Mouse (Mus musculus): Measurements from ENCODE around the gene Slc6a9.

Gene Slc6a9

DNA sequence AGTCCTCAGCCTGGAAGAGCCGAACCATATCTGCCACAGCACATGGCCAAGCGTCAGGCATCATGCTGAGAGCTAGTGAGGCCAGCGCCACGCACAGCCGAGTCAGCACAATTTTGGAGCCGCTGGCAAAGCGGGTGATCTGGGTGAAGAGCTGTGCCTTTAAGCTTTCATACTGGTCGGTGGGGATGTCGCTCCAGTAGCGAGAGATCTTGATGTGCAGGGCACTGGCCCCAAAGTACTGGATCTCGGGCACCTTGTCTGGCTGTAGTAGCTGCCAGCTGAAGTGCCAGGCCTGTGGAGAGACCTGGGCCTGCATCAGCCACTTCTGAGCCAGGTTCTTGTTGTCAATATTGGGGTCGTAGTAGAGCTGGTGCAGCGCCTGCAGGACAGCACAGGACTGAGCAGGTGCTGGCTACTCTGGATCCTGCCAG, 77.8 kb downstream of the Slc6a9 start:
- DNase-seq (ENCODE audit: low spot score in 2 of 2): no peak

DNA sequence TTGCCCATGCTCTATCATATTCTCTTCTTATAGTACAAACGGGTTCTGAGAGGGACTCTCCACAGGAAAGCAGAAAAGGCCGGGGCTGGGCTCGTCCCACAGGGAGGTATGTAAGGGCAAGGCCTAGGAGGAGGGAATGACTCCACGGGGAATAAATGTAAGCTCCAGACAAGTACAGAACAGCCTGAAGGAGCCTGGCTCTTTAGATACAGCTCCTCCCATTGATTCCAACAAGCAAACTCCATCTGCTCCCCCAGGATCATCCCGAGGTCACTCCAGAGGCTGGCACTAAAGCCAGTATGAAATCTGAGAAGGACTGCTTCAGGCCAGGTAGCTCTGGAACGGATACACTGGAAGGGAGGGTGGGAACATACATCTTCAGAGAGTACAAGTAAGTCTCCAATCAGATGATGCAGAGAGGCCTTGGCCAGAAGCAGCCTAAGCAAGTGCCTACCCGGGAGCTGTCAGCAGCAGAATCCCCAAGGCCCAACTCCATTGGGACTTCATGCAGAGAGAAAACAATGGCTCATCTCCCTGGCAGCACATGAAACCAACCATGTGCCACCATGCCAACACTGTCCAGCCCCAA, 78.5 kb downstream of the Slc6a9 start:
- DNase-seq (ENCODE audit: low spot score in 2 of 2): no peak

DNA sequence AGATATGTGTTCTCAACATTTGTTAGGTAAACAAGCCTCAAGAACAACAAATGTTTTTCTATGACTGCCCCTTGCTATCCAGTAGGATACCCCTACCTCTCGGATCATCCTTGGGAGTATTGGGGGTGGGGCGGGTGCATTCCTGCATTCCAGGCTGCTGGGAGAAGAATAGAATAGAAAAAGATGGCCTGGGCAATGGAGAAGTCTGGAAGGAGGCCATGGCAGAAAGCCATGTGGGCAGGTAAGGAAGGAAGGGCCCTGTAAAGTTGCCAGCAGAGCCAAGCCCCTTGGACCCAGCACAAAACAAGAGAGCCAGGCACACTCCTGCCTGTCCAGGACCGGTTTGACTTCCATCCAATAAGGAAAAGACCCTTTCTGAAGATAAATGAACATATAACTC, 79.1 kb downstream of the Slc6a9 start:
- DNase-seq (ENCODE audit: low spot score in 2 of 2): no peak

DNA sequence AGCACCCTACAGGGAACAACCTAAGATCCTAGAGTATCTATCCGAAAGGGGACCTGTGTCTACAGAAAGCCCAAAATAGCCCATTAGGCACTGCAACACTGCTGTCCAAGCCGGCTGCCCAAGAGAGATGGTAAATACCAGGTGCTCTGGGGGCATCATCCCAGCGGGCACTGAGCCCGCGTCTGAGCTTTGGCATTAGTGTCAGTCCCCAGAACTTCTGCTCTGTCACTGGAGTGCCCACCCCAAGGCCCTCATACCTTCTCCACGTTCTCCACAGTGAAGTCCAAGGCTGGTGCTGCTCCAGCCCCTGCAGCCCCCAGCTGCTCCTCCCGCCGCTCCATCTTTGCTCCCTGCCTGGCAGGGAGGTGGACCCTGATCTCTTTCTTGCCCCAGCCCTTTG, 79.7 kb downstream of the Slc6a9 start:
- no peak for DNase-seq (ENCODE audit: low spot score in 2 of 2)

DNA sequence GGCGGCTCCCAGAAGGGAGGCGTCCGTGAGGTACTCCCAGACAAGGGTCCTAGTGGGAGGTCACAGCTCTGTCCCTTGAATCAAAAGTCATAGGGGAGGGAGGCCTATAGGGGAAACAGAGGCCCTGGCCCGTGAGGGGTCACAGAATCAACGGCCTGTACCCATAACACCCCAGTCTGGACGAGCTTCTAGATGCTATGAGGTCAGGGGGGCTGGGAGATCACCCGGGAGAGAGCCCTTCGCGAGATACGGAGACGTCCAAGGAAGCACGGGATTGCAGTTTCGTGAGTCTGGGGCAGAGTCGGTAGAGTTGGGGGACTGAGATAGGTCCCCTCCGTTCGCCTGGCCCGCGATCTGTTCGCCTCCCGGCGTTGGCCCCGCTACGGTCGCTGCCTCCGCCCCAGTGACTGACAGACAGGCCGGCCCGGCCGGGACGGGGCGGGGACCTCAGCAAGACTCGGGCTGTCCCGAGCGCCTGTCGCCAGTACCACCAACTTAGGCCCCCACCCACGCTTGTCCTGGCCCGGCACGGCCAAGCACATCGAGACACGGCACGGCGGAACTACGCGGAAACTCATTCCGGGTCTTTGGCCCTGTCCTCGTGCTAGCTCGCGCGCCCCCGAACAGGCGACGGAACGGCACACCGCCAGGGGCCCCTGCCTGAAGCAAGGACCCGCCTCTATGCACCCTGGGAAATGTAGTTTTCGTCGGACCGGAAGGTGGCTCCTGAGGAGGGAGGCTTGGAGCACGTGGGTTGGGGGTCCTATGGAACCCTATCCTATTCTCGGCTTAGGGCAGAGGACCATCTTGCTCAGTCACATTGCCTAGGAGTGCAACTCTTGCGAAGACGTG, 80.5 kb downstream of the Slc6a9 start, which contains the start of gene Ipo13:
Gene Ipo13, minus strand, starts transcription at position 409 of the 852 bp plus-strand sequence.
- peak; percentile 90 to 95 for DNase-seq (ENCODE audit: low spot score in 2 of 2)

DNA sequence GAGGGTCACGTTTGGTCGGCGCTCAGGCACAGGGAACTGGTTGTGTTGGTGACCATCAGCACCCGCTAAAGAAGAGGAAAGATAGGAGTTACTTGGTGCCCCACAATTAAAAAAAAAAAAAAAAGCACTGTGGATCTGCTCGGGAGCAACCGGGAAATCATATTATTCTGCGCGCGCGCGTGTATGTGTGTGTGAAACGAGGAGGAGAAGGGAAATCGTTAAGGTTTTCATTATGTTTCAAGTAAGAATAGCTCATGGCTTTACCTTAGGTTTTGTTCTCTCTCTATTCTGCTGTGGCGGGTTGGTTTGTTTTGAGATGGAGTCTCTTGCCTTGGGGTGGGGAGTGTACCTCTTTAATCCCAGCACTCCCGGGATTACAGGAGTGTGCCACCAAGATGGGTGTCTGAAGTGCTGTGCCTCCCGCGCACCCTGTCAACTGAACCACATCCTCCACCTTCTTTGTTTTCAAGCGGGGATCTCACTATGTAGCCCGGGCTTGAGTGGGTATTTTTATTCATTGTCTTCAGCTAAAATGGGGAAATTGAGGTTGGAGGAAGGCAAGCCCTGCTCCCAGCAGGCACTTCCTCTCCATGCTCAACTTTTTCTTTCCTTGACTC, 81.3 kb downstream of the Slc6a9 start:
- DNase-seq (ENCODE audit: low spot score in 2 of 2): no peak

DNA sequence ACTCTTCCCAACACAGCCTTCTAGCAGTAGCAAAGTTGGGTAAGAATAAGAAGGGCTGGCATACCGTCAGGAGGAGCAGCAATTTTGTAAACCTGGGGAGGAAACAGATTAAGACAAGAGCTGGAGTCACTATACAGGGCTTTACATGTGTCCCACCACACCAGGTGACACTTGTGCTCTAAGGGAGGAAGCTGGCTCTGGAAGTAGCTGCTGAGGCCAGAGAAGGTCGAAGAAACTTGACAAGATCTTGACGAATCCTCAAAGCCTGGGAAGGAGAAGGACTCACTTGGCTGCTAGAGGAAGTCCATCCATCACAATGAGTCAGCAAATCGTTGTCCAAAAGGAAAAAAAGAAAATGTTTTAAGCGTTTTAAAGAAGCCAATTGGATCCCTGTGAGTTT, 82.1 kb downstream of the Slc6a9 start:
- no peak for DNase-seq (ENCODE audit: low spot score in 2 of 2)

DNA sequence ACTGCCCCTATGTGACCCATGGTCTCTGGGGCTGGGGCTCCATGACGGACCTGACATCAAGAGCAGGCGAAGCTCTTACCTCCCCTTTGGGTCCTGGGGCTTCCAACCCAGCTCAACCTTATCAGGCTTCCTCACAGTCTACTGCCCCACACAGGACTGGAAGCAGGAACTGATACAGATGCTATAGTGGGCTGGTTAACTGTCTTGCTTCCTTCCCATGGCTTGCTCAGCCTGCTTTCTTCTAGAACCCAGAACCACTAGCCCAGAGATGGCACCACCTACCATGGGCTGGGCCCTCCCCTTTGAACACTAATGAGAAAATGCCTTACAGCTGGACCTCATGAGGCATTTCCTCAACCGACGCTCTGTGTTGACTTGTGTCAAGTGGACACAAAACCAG, 83.1 kb downstream of the Slc6a9 start:
- no peak for DNase-seq (ENCODE audit: low spot score in 2 of 2)

DNA sequence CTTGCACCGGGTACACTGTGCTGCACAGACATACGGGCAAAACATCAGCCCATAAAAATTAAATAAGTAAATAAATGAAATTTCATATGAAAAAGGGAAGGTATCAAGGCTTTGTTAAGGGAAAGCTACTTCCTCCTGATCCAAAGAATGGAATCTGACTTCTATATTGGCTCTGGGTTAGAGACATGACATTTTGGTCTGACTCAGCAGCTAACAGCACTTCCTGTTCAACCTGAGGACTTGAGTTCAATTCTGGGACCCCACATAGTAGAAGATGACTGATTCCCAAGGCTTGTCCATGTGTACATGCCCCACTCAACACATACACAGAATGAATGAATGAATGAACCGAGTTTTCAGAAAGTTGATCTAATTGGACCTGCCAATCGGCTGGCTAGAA, 83.5 kb downstream of the Slc6a9 start:
- no peak for DNase-seq (ENCODE audit: low spot score in 2 of 2)

DNA sequence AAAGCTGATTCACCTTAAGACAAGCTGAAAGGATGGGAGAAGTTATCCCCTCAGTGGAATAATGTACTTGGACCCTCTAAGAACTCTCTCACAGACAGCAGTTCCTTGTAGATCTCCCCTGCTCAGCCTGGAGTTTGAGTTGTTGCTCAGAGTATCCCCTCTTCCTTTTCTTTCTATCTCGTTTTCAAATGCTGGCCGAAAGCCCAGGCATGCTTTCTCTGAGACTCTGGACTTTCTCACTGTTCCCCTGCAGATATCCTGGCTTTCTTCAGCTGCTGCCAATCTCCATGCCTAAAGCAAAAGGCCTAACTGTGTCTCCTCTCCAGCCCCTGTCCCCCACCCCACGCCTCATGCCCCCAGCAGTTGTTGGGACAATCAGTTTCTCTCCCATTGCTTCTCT, 84.0 kb downstream of the Slc6a9 start:
- no peak for DNase-seq (ENCODE audit: low spot score in 2 of 2)

DNA sequence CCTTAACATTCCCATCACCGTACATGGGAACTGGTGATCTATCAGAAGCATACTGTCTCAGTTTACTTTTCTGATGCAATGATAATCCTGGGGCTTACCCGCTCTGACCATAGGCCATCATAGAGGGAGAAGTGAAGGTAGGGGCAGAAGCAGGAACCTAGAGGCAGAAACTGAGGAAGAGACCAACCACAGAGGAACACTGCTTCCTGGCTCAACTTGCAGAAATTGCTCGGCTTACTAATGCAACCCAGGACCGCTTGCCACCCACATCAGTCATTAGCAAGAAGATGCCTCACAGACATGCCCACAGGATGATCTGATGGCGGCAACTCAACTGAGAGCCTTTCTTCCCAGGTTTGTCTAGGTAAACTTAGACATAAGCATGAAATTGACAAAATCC, 84.5 kb downstream of the Slc6a9 start:
- no peak for DNase-seq (ENCODE audit: low spot score in 2 of 2)

DNA sequence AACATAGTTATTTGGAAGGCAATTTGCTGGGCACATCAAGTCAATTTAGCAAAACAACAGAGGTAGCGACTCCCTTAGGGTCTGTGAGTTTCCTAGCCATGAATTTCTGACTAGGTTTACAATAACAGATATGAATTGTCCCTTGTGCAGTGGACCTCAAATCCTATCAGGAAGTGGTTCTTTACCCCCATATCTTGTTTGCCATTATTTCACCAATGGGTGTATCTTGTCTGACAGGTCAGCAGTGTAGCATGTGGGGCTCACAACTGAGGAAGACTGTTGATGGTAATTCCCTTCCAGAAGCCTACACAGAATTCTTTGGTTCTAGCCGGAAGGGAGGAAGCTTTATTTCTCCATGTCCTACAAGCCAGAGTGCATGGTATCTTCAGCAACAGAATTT, 87.1 kb downstream of the Slc6a9 start:
- DNase-seq (ENCODE audit: low spot score in 2 of 2): no peak

DNA sequence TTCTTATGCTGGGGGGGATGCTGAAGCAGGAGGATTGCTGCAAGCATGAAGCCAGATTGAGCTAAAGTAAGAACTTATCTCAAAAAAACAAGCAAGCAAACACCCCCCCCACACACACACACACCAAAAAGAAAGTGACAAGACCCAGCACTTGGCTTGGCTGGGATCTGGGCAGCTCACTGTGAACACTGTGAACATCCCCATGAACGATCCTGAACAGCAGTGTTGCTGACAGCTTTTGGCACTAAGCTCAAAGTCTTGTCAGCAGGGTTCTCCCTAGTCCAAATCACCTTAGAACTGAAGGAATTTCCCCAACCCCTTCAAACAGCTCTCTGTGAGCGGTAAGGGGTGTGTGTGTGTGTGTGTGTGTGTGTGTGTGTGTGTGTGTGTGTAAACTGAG, 89.1 kb downstream of the Slc6a9 start:
- DNase-seq (ENCODE audit: low spot score in 2 of 2): no peak

Measured in urinary bladder, postnatal 36 days (tissue).